Mouse (Mus musculus) stomach, embryonic 15.5 days (tissue): Measurements from ENCODE around the gene Tmem51. TPM values are rescaled to one million over a fixed set of nuclear protein-coding genes. Genes with fewer than 3 reads are reported as not detected.

Source experiments
- ATAC-seq: fragments of 200-750 bp; cut with Nextera tagmentation; 2 replicates; pipeline ENCODE4 v1.8.0; 2017; ENCODE audit warnings: low read depth, moderate number of reproducible peaks, moderate TSS enrichment; ENCODE audit not compliant: insufficient read depth, low FRiP score
- H3K27ac ChIP-seq: fragments of 300-500 bp; sonication (generic); 2 replicates; pipeline ENCODE4 v1.5.1; 2015; ENCODE audit warnings: mild to moderate bottlenecking, inconsistent platforms
- H3K27me3 ChIP-seq: fragments of 300-500 bp; sonication (generic); replicated peaks from 2 replicates; pipeline ENCODE4 v1.6.1; 2015; ENCODE audit warnings: inconsistent platforms
- H3K36me3 ChIP-seq: fragments of 300-500 bp; sonication (generic); 2 replicates; pipeline ENCODE4 v1.6.1; 2015; ENCODE audit warnings: inconsistent platforms
- H3K4me1 ChIP-seq: fragments of 300-500 bp; sonication (generic); 2 replicates; pipeline ENCODE4 v1.6.1; 2015; ENCODE audit warnings: inconsistent platforms
- H3K4me2 ChIP-seq: fragments of 300-500 bp; sonication (generic); 2 replicates; pipeline ENCODE4 v1.6.1; 2015; ENCODE audit warnings: mild to moderate bottlenecking, inconsistent platforms
- H3K4me3 ChIP-seq: fragments of 300-500 bp; sonication (generic); replicated peaks from 2 replicates; pipeline ENCODE4 v1.5.1; 2015; ENCODE audit warnings: inconsistent platforms
- H3K9ac ChIP-seq: fragments of 300-500 bp; sonication (generic); 2 replicates; pipeline ENCODE4 v1.6.1; 2015; ENCODE audit warnings: inconsistent platforms
- H3K9me3 ChIP-seq: fragments of 300-500 bp; sonication (generic); 2 replicates; pipeline ENCODE4 v1.6.1; 2016; ENCODE audit warnings: inconsistent platforms
- WGBS: fragments of 180-500 bp; shearing (Covaris S2); methylation state at CpG from one replicate; pipeline ENCODE4 v1.1.7; 2015; 5-methylcytosine and 5-hydroxymethylcytosine counted together
- polyA plus RNA-seq: library from polyadenylated mRNA; unstranded; fragments of >200 nt; fragmentation: Nextera tagmentation; extraction: Ambion mirVana; gene quantifications from 2 replicates; pipeline ENCODE4 v1.2.1, GENCODE M21; 2015

Gene Tmem51
- polyA plus RNA-seq, 1 experiment from 2014 or later: 62.4 TPM

DNA sequence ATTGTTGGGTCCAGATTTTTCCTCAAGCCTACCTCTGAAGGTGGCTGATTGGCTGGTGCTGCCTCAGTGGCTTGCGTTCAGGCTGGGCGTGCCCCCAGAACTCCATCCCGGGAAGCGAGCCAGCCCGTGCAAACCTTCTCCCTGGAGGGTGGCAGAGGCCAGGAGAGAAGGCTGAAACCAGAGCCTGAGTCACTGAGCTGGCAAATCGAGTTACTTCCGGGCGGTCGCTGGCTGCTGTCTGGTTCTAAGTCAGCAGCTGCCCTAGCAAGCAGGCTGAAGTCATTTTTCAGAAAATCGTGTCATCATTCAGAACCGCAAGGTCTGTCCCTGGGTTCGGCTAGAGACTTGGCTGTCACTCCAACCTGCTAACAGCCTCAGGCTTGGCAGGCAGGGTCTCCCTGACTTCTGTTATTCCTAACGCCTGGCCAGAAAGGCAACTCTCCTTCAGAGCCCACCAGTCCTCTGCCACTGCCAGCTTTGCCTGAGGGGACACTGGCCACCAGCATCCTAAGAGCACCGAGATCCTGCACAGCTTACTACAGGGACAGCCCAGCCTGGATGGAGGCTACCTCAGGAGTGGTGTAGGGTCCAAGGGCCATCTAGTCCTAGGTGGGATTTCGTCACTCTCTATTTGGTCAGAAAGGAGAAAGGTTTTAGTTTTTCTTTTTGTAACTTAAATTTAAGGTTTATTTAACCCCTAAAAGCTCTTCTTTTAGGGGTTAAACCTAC lies 11.6 kb upstream of the Tmem51 start:
- Histone ChIP-seq H3K4me1 (peaks cover 9% of the 10 kb centered on the region), H3K4me3 (no peak overlapping the region), H3K4me2 (no peak overlapping the region), H3K27me3 (no peaks in the 10 kb centered on the region), H3K27ac (no peak overlapping the region), H3K9ac (no peak overlapping the region), H3K9me3 (no peaks in the 10 kb centered on the region), H3K36me3 (no peaks in the 10 kb centered on the region)
- WGBS: 47% methylated on average over 15 of the region's 15 CpGs
- ATAC-seq: no peak

DNA sequence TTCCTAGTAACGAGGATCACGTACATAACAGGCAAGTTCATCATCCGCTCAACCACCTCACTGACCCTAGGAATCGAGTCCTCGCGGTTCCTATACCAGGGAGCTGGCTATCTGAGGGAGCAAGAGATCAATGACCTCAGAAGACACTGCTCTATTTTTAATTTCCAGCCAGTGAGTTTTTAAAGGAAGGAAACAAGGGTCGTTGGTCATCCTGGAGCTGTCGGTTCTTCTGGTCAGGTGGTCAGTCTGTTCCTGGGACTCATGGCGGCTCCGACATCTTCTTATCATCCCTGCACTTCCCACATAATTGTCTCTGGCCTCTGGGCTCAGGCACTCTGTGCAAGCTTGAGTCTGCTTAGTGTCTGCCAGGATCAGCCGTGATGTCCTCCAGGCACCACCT lies 10.3 kb upstream of the Tmem51 start:
- no peak for ATAC-seq
- Histone ChIP-seq H3K9me3 (no peaks in the 10 kb centered on the region), H3K27ac (no peak overlapping the region), H3K4me3 (no peak overlapping the region), H3K4me2 (no peak overlapping the region), H3K9ac (no peak overlapping the region), H3K4me1 (peaks cover 9% of the 10 kb centered on the region), H3K27me3 (no peaks in the 10 kb centered on the region), H3K36me3 (no peaks in the 10 kb centered on the region)
- WGBS: 76% methylated on average over 11 of the region's 11 CpGs

DNA sequence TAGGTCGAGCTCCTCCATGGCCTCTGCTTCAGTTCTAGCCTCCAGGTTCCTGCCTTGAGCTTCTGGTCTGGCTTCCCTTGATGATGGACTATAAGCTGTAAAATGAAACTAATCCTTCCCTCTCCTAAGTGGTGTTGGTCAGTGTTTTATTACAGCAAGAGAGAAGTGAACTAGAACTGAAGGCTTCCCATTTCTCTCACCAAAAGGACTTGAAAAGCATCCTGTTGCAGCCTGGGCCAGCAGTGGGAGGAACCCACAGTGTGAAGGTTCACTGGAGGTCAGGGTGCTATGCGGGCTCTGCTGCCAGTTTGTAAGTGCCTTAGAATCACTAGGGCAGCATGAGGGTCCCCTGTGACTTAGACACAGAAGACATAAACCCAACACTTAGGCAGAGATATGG lies 7.0 kb upstream of the Tmem51 start:
- Histone ChIP-seq H3K4me1 (no peaks in the 10 kb centered on the region), H3K9ac (no peak overlapping the region), H3K27me3 (no peaks in the 10 kb centered on the region), H3K36me3 (no peaks in the 10 kb centered on the region), H3K27ac (no peak overlapping the region), H3K4me3 (no peak overlapping the region), H3K4me2 (no peak overlapping the region), H3K9me3 (no peaks in the 10 kb centered on the region)
- ATAC-seq: no peak
- 72% methylated on average over 2 of the region's 2 CpGs for WGBS

DNA sequence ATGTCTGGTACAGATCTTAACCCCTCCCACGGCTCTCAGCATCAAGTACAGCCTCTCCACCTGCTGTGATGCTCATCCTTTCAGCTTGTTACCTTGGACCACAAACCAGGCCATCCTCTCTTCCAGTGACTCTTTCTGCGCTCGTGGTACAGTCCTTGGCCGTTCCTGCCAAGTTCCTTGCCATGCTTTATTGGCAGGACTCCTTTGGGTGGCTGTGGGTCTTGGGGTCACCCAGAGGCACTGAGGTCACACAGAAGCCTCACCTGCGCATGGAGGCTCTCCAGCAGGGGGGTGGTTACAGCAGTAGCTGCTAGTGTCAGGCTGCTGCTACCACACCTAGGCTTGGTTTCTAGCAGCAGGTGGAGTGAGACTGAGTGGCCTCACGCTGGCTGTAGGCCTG lies 5.9 kb upstream of the Tmem51 start:
- H3K36me3 ChIP-seq: no peaks in the 10 kb centered on the region
- H3K4me2 ChIP-seq: no peak overlapping the region
- no peak overlapping the region for H3K9ac ChIP-seq
- H3K4me3 ChIP-seq: no peak overlapping the region
- H3K27ac ChIP-seq: no peak overlapping the region
- whole genome bisulfite sequencing: 80% methylated on average over 6 of the region's 6 CpGs
- ATAC-seq: no peak
- H3K4me1 ChIP-seq: peaks cover 5% of the 10 kb centered on the region; the same call in 1 of the 2 replicates
- H3K27me3 ChIP-seq: no peaks in the 10 kb centered on the region
- no peaks in the 10 kb centered on the region for H3K9me3 ChIP-seq

DNA sequence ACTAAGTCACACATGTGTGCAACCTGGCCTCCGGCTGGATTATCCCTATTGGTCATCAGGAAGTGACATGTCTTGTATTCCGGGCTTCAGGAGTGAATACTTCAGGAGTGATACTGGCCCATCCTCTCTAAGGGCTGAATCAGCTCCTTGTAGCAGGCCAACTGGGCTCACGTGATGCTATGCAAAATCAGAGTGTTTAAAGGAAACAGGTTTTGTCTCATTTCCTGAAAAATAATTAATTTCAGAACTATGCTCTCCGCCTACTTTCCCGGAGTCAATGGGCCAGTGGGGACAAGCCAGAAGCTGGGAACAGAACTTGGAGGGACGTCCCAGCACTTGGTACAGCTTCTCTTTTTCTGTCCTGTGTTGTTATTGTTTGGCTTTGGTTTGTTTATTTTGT lies 4.7 kb upstream of the Tmem51 start:
- Histone ChIP-seq H3K27ac (no peak overlapping the region), H3K36me3 (no peaks in the 10 kb centered on the region), H3K9me3 (no peaks in the 10 kb centered on the region), H3K4me1 (peaks cover 9% of the 10 kb centered on the region; the same call in 1 of the 2 replicates), H3K4me3 (no peak overlapping the region), H3K27me3 (no peaks in the 10 kb centered on the region), H3K9ac (no peak overlapping the region), H3K4me2 (no peak overlapping the region)
- ATAC-seq: no peak
- WGBS: 54% methylated on average over 6 of the region's 6 CpGs

DNA sequence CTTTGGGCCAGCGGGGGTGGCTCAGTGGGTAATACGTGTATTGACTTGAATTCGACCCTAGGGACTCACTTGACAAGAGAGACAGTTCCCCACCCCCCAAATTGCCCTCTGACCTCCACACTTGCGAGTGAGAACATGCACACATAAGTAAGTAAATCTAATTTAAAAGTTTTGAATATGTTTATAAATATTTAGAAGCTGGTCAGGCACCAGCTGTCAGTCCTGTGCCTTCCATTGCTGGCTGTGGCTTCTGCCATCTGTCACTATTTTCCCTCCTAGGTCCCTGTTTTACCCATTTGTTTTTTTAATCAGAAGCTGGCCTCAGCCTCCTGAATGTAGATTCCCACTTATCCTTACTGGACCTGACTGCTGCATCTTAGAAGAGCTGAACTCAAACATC lies 4.3 kb upstream of the Tmem51 start:
- H3K36me3 ChIP-seq: no peaks in the 10 kb centered on the region
- WGBS: 38% methylated on average over 4 of the region's 4 CpGs
- no peaks in the 10 kb centered on the region for H3K27me3 ChIP-seq
- no peak overlapping the region for H3K27ac ChIP-seq
- no peak for ATAC-seq
- peaks cover 11% of the 10 kb centered on the region; the same call in 1 of the 2 replicates for H3K4me1 ChIP-seq
- no peak overlapping the region for H3K4me2 ChIP-seq
- H3K9me3 ChIP-seq: no peaks in the 10 kb centered on the region
- no peak overlapping the region for H3K4me3 ChIP-seq
- H3K9ac ChIP-seq: no peak overlapping the region

DNA sequence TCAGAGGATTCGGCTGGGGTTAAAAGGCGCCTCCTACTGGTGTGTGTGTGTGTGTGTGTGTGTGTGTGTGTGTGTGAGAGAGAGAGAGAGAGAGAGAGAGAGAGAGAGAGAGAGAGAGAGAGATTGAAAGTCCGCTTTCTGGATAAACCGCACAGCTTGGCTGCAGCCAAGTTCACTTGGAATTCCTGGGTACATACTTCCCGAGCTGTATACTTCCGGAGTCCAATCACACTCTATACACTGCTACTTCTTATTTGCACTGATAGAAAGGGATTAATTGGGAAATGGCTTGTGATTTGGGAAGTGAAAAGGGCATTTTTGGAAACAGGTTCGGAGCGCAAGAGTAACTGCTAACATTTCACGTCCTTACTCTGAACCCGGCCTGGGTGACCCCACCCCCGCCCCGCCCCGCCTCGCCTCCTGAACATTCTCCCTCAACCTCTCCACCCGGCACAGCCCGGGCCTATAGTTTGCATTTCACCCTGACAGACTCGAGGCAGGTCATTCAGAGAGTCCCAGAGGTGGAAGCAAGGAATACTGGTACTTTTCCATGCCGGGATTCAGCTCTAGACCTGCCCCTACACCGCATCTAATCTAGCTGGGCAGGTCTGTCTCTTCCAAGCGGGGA lies 946 bp upstream of the Tmem51 start:
- 7% methylated on average over 20 of the region's 20 CpGs for WGBS
- H3K4me3 ChIP-seq: peak overlapping the region; percentile 74
- no peaks in the 10 kb centered on the region for H3K27me3 ChIP-seq
- H3K36me3 ChIP-seq: no peaks in the 10 kb centered on the region
- peak overlapping the region; percentile 97 for H3K4me2 ChIP-seq
- H3K4me1 ChIP-seq: peaks cover 36% of the 10 kb centered on the region
- peak overlapping the region; percentile 69 for H3K9ac ChIP-seq
- no peaks in the 10 kb centered on the region for H3K9me3 ChIP-seq
- H3K27ac ChIP-seq: peak overlapping the region; percentile 95
- ATAC-seq: peak; percentile 40; the same call in 1 of the 2 replicates

DNA sequence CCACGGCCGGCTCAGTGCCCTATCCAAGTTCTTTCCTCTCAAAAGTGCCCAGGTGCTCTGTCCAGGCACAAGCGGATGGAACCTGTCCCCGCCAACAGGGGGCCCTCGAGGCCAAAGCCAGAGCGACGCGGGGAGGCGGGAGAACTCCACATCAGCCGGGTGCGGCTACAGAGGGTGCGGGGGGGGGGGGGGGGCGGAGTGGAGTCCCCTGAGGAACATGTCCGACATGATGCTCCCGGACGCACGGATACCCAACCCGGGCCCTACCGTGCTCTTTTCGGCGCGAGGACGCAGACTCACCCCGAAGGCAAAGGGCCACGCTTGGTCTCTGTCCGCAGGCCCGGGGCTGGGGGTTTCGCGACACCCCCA lies 358 bp downstream of the Tmem51 start:
- H3K9me3 ChIP-seq: no peaks in the 10 kb centered on the region

DNA sequence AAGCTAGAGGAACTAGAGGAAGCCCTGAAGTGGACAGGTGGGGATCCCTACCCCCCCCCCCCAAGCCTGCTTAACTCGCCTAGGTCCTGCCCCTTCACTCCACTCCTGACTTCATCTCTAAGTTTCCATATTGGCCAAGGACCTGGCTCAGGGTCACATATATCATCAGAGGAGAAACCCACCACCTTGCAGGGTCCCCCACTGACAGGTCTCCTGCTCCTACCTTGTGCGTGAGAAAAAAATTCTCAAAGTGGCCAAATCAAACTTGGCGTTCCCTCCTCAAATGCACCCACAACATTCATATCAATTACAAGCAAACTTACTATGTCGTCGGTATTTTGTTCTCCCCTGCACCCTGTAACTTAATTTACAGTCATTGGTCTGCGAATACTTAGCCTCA lies 911 bp downstream of the Tmem51 start:
- peak overlapping the region; percentile 95 for H3K27ac ChIP-seq
- H3K27me3 ChIP-seq: no peaks in the 10 kb centered on the region
- peak overlapping the region; percentile 6; the same call in 1 of the 2 replicates for H3K9ac ChIP-seq
- no peak for ATAC-seq
- H3K4me3 ChIP-seq: peak overlapping the region; percentile 74
- H3K4me2 ChIP-seq: peak overlapping the region; percentile 97
- H3K36me3 ChIP-seq: no peaks in the 10 kb centered on the region
- WGBS: 48% methylated on average over 6 of the region's 6 CpGs
- no peaks in the 10 kb centered on the region for H3K9me3 ChIP-seq
- H3K4me1 ChIP-seq: peaks cover 40% of the 10 kb centered on the region

More for the DNA sequence above, 358 bp downstream of the Tmem51 start:
- peak overlapping the region; percentile 95 for H3K27ac ChIP-seq
- under 1% methylated on average over 26 of the region's 29 CpGs for WGBS
- H3K4me3 ChIP-seq: peak overlapping the region; percentile 74
- peak; percentile 76 for ATAC-seq
- peak overlapping the region; percentile 69 for H3K9ac ChIP-seq
- no peaks in the 10 kb centered on the region for H3K36me3 ChIP-seq
- no peaks in the 10 kb centered on the region for H3K27me3 ChIP-seq
- peaks cover 40% of the 10 kb centered on the region for H3K4me1 ChIP-seq
- peak overlapping the region; percentile 97 for H3K4me2 ChIP-seq

DNA sequence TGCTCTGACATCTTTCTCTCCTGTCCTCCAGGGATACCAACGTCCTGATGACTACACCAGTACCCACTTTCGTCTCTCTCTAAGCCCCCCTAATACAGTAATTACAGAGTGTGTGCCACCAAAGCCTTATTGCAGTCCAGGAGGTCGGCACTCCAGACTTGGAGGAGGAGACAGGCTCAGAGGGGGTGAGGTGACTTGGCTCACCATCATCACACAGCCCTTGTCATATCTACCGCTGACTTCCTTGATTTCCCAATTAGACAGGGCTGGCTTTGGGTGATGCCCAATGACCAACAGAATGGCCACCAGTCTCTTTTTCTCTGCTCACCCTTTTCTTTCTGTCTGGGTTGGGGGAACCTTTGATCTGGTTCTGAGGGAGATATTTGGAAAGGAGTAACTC lies 1.4 kb downstream of the Tmem51 start:
- Histone ChIP-seq H3K4me3 (peak overlapping the region; percentile 74), H3K27me3 (no peaks in the 10 kb centered on the region), H3K4me2 (peak overlapping the region; percentile 97), H3K4me1 (peaks cover 43% of the 10 kb centered on the region), H3K27ac (no peak overlapping the region), H3K9ac (no peak overlapping the region), H3K36me3 (no peaks in the 10 kb centered on the region), H3K9me3 (no peaks in the 10 kb centered on the region)
- WGBS: 77% methylated on average over 4 of the region's 4 CpGs
- ATAC-seq: no peak

DNA sequence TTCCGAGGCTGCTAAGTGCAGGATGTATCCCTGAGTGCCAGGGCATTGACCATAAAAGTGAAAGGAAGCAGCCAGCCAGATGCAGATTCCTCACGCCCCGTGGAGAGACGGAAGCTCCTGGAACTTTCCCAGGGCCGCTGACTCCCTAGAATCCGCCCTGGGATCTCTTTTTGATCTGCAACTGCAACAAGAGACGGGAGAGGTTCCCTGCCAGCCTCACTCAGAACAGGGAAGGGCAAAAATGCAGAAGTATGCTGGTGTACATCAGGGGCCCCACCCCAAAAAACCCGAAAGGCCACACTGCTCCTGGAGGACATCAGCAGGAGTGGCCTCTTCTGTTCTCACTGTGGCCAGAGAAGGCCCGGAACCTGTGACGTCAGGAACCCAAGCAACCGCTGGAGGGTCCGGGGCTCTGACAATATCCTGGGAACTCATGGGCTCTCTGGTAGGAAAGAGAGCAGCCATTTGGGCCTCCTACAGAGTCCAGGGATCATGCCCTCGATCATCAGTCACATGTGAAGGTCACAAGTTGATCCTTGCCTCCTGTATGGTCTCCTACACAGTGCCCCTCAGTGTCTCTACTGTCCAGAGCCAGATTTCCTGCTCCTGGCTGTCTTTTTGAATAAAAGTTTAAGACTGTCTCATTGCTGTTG lies 2.3 kb downstream of the Tmem51 start:
- Histone ChIP-seq H3K36me3 (no peaks in the 10 kb centered on the region), H3K27ac (peak overlapping the region; percentile 46), H3K27me3 (no peaks in the 10 kb centered on the region), H3K9ac (no peak overlapping the region), H3K9me3 (no peaks in the 10 kb centered on the region), H3K4me3 (peak overlapping the region; percentile 17), H3K4me1 (peaks cover 49% of the 10 kb centered on the region), H3K4me2 (peak overlapping the region; percentile 97)
- no peak for ATAC-seq
- 44% methylated on average over 13 of the region's 13 CpGs for WGBS
